Mouse (Mus musculus) neural tube, embryonic 15.5 days (tissue): ENCODE results near the gene Gm10135. TPM values are rescaled to one million over a fixed set of nuclear protein-coding genes. Genes with fewer than 3 reads are reported as not detected.

Source experiments
- ATAC-seq: fragments of 200-750 bp; cut with Nextera tagmentation; 2 replicates; pipeline ENCODE4 v1.8.0; 2017; ENCODE audit warnings: mild to moderate bottlenecking, moderate TSS enrichment, moderate library complexity; ENCODE audit not compliant: low FRiP score
- H3K27ac ChIP-seq: fragments of 300-500 bp; sonication (generic); replicated peaks from 2 replicates; pipeline ENCODE4 v1.5.1; 2015; ENCODE audit warnings: mild to moderate bottlenecking, inconsistent platforms
- H3K27me3 ChIP-seq: fragments of 300-500 bp; sonication (generic); replicated peaks from 2 replicates; pipeline ENCODE4 v1.6.1; 2015; ENCODE audit warnings: inconsistent platforms
- H3K36me3 ChIP-seq: fragments of 300-500 bp; sonication (generic); 2 replicates; pipeline ENCODE4 v1.6.1; 2015; ENCODE audit warnings: inconsistent platforms
- H3K4me1 ChIP-seq: fragments of 300-500 bp; sonication (generic); 2 replicates; pipeline ENCODE4 v1.6.1; 2015; ENCODE audit warnings: inconsistent platforms
- H3K4me2 ChIP-seq: fragments of 300-500 bp; sonication (generic); 2 replicates; pipeline ENCODE4 v1.6.1; 2015; ENCODE audit warnings: inconsistent platforms, mild to moderate bottlenecking, moderate library complexity
- H3K4me3 ChIP-seq: fragments of 300-500 bp; sonication (generic); replicated peaks from 2 replicates; pipeline ENCODE4 v1.5.1; 2015; ENCODE audit warnings: mild to moderate bottlenecking, inconsistent platforms
- H3K9ac ChIP-seq: fragments of 300-500 bp; sonication (generic); replicated peaks from 2 replicates; pipeline ENCODE4 v1.6.1; 2015; ENCODE audit warnings: mild to moderate bottlenecking, inconsistent platforms
- H3K9me3 ChIP-seq: fragments of 300-500 bp; sonication (generic); replicated peaks from 2 replicates; pipeline ENCODE4 v1.6.1; 2016; ENCODE audit warnings: inconsistent platforms
- WGBS: fragments of 180-500 bp; shearing (Covaris S2); methylation state at CpG from one replicate; pipeline ENCODE4 v1.1.7; 2015; ENCODE audit warnings: mixed read lengths; 5-methylcytosine and 5-hydroxymethylcytosine counted together
- polyA plus RNA-seq: library from polyadenylated mRNA; unstranded; fragments of >200 nt; fragmentation: Nextera tagmentation; extraction: Ambion mirVana; gene quantifications from 2 replicates; pipeline ENCODE4 v1.2.1, GENCODE M21; 2015

Gm10135 gene
- polyA plus RNA-seq, 1 experiment from 2014 or later = not detected

DNA sequence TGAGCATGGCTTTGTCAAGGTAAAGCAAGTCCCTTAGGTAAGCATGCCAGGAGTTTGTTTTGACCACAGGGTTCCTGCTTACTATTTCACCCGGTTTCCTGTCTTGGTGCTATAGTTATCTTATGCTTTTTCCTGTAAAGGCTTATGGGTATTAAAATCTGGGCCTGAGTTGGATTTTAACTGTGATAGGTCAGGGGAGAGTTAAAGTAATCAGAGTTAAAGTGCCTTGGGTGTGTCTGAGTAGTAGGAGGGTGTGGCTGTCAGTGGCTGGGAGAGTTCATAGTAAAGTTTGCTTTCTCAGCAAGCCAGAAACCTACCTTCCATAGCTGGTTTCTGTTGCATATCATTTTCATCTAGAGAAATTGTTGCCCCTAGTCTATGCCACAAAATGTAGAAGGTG is 57.7 kb downstream of the Gm10135 start:
- ATAC-seq = no peak
- peak overlapping the region; percentile 74 for H3K4me3 ChIP-seq
- no peak overlapping the region for H3K9ac ChIP-seq
- no peaks in the 10 kb centered on the region for H3K36me3 ChIP-seq
- peaks cover 30% of the 10 kb centered on the region for H3K4me1 ChIP-seq
- 71% methylated on average over 1 of the region's 1 CpGs for WGBS
- H3K9me3 ChIP-seq = no peaks in the 10 kb centered on the region
- no peaks in the 10 kb centered on the region for H3K27me3 ChIP-seq
- H3K4me2 ChIP-seq = peak overlapping the region; percentile 61
- no peak overlapping the region for H3K27ac ChIP-seq

DNA sequence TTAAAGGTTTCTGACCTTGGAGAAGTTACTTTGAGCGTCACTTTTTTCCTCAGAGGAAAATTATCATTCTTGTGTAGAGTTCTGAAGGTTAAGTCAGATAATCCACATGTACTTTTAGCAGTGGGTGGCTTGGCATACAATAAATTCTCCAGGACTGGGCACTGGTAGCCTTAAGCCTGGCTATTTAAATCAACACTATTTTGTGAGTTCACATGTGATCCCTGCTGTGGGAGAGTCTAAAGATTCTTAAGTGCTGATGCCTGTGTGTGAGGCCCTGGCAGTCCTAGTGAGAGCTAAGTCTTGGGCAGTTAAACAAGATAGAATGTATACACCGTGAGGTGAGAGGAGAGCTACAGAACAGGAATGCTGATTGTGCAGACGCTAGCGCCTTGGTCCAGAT is 58.5 kb downstream of the Gm10135 start:
- peak overlapping the region; percentile 74 for H3K4me3 ChIP-seq
- peak overlapping the region; percentile 97; the same call in 1 of the 2 replicates for H3K27ac ChIP-seq

More for the DNA sequence above, 58.5 kb downstream of the Gm10135 start:
- H3K27me3 ChIP-seq = no peaks in the 10 kb centered on the region
- no peaks in the 10 kb centered on the region for H3K9me3 ChIP-seq
- peak overlapping the region; percentile 61 for H3K4me2 ChIP-seq
- H3K36me3 ChIP-seq = no peaks in the 10 kb centered on the region
- peak overlapping the region; percentile 80 for H3K9ac ChIP-seq
- WGBS = 36% methylated on average over 4 of the region's 4 CpGs
- peaks cover 30% of the 10 kb centered on the region for H3K4me1 ChIP-seq
- no peak for ATAC-seq

Other genes with a start within 250 kb of the Gm10135 start
- gene Txk, start 221.9 kb downstream of the Gm10135 start, polyA plus RNA-seq = 0.13 and 2.5 TPM in 2 replicates
- gene Tec, start 106.2 kb downstream of the Gm10135 start, polyA plus RNA-seq = 8.8 and 11.5 TPM in 2 replicates
- 15.0 and 15.3 TPM in 2 replicates for gene Slain2, start 60.4 kb downstream of the Gm10135 start, polyA plus RNA-seq
- gene Slc10a4, start 32.2 kb upstream of the Gm10135 start, polyA plus RNA-seq = 34.4 and 42.5 TPM in 2 replicates